Mouse (Mus musculus) kidney, adult 2 months (tissue): ENCODE measurements around the gene BC005537.

Experiments
- CTCF ChIP-seq: fragments of 200-500 bp; conservative IDR thresholded peaks from 2 replicates; pipeline ENCODE4 v1.5.1; 2011; ENCODE audit warnings: low read depth, mild to moderate bottlenecking, control low read depth, low read length, moderate library complexity, mixed read lengths; ENCODE audit not compliant: insufficient read depth, insufficient read length
- POLR2A ChIP-seq: fragments of 200-500 bp; IDR thresholded peaks from one replicate; pipeline ENCODE4 v1.6.1; 2011; ENCODE audit warnings: low read depth, low read length, control low read depth

GRCm38 (mm10) chr13:24760351-24760870 lies 41.0 kb upstream of the BC005537 start:
- no peak for TF ChIP-seq CTCF
- no peak for TF ChIP-seq POLR2A
